Mouse (Mus musculus) ovary, adult 18-20 months (tissue): ENCODE results near the gene Tlr4.

Experiments
- DNase-seq: peaks from one replicate; pipeline ENCODE4 v3.0.0; 2022; ENCODE audit warnings: low spot score, mixed read lengths

Tlr4 gene

DNA sequence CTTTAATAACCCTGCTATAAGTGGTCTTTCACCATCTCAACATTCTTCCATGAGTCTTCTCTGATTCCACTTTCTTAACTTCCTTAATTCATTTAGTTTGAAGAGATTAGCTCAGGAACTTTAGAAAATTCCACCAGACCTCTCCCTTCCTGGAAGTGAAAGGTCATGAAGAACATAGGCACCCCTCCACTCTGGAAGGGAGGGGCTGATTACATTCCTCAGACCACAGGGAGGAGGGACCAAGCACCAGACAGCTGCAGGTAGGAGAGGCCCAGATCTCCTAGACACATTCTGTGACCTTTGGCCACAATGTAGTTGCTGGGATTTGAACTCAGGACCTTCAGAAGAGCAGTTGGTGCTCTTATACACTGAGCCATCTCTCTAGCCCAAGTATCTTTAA lies 72.7 kb downstream of the Tlr4 start:
- DNase-seq, result no peak

DNA sequence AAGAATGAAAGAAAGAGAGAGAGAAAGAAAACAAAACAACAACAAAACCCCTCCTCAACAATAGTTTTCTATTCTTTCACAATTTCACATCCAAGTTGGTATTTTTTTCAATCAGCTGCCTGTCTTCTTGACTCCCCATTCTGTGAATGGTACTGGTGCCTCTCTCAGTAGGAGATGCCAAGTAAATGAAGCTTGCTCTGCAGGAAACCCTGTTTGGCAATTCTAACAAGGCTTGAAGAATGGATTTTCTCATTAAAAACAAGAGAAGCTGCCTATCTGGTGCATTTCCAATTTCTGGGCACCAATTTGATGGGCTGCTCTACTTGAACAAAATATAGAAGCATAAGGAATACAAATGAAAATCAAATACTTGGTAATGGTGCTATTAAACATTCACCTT lies 74.1 kb downstream of the Tlr4 start:
- DNase-seq, result no peak

DNA sequence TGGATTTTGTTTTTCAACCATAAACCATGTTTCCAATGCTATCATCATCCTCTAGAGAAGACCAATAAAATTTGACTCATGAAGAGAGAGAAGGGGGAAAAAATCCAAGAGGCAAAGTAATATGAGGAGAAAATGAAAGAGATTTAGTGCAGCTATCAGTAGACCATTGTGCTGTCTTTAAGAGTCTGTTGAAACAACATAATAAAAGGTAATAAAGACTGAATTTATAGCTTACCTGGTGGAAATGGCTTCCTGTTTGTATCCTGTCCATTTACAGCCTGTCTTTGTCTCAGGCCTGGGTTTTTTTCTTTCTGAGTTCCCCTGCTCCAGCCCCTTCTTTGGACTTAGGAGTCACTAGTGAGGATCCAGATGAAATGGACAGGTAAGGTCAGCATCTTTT lies 81.0 kb downstream of the Tlr4 start:
- DNase-seq, result no peak

DNA sequence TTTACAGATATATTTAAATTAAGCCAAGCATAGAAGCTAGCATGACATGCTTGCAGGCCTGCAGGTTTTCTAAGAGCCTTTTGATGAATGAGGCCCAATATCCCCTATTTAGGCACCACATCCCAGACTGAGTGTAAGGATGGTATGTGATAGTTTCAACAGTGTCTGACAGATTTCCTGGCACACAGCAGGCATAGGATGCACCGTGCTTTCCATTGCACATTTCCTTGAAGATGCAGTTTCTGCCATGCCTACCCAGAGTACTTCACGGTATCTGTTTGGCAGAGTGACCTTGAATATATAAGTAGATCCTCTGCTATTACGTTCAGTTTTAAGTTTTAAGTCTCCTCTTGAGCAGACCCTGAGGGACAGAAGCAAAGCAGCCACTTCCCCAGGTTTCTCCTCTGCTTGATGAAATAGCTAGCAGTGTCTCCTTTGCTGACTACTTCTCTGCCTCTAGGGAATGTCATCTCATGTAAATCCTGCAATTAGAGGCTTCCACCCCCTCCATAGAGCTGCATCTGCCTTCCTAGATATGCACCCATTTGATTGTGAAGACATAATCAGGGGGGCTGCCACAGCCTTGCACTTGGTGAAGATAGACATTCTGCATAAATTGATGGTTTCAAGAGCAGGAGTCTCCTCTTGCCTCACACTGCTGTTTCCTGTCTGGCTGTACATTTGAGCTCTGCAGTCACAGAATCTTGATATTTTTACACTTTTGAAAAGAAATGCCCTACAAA lies 92.4 kb downstream of the Tlr4 start:
- DNase-seq, result no peak

DNA sequence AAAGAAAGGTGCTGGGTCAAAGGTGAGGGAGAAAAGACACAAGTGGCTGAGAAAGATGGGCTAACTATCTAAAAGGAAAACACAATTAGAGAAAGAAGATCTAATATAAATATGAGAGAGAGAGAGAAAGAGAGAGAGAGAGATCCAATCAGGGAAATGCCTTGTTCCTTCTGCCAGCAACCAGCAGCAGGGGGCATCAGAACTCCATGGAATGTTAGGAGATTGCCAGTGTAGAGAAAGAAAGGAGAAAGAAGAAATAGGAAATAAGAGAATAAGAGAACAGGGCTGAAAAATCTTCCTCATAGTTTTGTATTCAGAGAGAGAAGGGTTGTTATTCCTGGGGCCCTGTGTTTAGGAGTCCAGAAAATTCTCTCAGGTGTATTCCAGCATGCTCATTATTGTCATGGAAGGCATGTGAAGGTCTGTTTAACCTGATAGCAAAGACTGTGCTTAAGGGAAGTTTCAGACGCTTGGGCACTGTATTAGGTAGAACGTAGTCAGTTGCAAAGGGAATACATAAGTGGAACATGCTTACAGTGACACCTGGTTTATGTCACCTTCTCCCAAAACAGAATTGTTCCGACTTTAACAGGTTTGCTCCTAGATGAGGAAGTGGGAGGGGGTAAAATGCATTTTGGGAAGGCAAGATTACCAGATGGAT lies 96.4 kb downstream of the Tlr4 start:
- no peak for DNase-seq

DNA sequence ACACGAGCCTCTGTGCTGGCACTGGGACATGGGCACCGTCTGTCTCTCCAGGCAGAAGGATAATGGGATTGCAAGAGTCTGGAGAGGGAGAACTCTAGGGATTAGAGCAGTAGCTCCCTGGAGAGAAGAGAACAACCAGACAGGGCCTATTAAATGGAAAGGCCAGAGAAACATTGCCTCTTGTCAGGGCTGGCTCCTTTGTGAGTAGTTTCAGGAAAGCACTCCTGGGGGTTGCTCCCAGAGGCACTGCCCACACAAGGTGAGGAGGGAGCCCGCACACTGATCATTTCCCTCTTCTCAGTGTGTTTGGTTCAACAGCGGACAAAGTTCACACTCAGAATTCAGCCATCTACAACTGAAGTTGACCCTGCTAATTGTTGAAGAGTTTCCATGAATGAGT lies 98.7 kb downstream of the Tlr4 start:
- no peak for DNase-seq

DNA sequence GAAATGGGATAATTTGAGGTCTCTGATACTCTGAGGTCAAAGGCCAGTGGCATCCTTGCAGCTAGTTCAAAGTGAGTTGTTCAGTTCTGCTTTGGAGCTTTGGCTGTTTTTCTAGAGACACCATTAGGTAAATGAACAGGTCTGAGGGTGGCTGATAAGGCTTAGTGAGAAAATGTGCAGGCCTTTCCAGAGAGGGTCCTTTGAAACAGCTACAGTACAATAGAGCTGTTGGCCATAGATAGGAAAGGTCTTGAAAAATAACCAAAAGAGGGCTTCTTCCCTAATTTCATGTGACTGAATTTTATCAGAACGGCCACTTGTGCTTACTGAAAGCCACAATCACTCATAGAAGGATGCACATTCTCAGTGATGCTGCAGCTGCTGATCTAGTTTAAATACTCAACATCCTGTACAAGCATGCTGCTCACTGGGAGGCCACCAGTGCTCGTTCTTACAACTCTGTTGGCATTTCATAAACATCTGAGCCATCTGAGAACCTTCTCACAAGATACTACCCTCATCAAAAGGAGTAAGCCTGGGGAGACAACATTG lies 100.2 kb downstream of the Tlr4 start:
- DNase-seq, result no peak

DNA sequence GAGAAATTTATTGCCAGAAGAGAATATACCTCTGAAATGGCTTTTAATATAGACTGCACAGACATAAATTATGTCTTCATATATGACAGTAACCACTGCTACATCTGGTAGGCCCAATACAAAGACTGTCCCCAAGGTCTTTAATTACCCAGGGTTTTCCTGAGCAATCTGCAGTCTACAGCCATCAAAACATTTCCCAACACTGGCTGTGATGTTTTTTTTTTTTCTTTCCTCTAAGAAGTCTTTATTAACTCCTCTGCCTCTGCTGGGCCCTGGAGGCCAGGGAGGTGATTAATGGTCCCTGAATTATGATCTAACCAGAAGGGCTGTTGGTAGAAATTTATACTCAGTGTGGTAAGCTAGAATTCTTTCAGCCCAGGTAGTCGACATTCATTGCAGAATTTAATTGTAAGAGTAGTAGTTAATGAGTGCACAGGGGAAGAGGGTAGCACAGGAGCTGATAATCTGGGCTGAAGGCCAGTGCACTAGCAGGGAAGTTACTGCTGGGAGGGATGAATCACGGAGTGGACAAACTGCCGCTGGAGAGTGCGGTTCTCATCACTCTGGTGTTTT lies 111.2 kb downstream of the Tlr4 start:
- no peak for DNase-seq

DNA sequence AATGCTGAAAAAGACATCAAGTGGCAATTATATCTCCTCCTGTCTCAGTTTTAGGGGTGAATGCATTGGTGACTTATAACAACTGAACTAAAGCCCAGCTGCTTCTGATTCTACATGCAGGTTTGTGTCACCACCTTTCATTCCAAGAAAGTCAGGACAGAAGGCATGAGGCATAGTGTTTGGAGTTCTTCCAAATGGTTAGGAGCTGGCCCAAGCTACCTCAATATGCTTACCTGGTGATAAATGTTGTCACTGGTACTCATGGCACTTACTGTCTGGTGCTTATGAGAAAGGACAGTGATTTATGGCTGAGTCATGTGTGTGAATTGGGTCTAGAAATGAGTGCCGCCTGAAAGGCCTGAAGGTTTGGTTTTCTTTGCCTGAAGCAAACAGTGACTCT lies 114.5 kb downstream of the Tlr4 start:
- DNase-seq, result no peak

DNA sequence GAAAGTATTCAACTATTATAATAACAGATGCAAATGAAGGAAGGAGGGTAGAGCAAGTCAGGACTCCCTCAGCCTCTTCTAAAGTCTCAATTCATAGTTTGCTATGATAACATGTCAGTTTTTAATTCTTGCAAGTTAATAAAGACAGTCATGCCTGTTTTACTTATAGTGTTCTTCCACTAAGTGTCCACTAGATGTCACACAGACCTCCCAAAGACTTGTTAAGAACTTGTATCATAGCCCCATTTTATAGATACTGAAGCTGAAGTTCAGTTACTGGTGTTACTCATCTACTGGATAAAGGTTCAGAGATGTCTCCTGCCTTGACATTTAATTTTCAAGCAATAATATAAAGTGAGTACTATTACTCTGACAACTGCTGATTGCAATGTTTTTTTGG lies 116.3 kb downstream of the Tlr4 start:
- no peak for DNase-seq

DNA sequence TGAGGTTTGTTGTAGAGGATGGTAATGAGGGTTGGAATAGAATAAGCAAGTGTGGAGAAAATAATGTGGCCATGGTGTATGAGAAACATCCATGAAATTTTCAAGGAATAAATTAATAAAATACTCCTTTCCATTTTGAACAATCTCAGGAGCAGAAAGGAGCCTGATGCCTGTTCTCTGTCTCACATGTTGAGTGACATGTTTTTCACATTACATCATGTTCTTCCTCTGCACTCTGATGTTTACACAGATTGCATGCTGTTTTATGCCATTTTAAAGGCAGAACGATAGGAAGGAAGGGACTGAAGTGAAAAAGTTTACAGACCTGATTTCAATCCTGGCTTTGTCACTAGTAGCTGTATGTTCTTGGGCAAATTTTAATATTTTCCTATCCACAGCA lies 120.3 kb downstream of the Tlr4 start:
- DNase-seq, result no peak

DNA sequence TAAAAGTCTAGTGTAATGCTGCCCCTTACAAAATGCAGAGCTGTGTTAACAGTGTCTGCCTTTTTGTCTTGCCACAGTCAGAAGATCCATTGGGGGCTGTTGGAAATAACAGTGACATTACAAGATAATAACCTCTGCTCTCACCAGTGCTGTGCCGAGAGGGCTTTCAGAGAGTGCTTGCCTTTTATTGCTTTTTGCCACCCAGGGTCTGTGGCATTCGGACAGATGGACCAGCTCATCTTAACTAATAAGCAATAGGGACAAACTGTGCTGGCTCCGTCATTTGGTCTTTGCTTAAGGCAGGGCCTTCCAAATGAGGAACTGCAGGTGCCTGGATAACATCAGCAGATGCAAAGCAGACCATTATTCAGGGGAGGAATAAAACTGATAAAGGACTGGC lies 147.5 kb downstream of the Tlr4 start:
- DNase-seq, result no peak
